Mouse (Mus musculus) erythroblast, embryonic 14.5 days (primary cell): ENCODE measurements around the gene Chka.

Source experiments
- GATA1 ChIP-seq: IDR thresholded peaks from 2 replicates; pipeline ENCODE4 v1.6.1; 2012; ENCODE audit warnings: low read length, inconsistent platforms, mixed read lengths
- TAL1 ChIP-seq: IDR thresholded peaks from 3 replicates; pipeline ENCODE4 v1.6.1; 2012; ENCODE audit warnings: low read length, inconsistent platforms, mixed read lengths

- TF ChIP-seq GATA1 (no peak), TAL1 (no peak)
Measured at GRCm38 (mm10) chr19:3942986-3943735, 91.6 kb downstream of the Chka start.
